Mouse (Mus musculus) ES-Bruce4 (cell line): ENCODE measurements around the gene Gosr1. TPM values are rescaled to one million over a fixed set of nuclear protein-coding genes. Genes with fewer than 3 reads are reported as not detected.

Experiments used
- H3K27ac ChIP-seq: 2 replicates; pipeline ENCODE4 v1.5.1; 2012; ENCODE audit warnings: low read length, inconsistent platforms; ENCODE audit not compliant: insufficient read depth
- H3K27me3 ChIP-seq: 2 replicates; pipeline ENCODE4 v1.6.1; 2012; ENCODE audit warnings: mild to moderate bottlenecking, low read length, inconsistent platforms; ENCODE audit not compliant: control insufficient read depth, poor library complexity, insufficient read depth, severe bottlenecking
- H3K36me3 ChIP-seq: 2 replicates; pipeline ENCODE4 v1.6.1; 2012; ENCODE audit warnings: inconsistent platforms, mild to moderate bottlenecking, low read length, moderate library complexity; ENCODE audit not compliant: control insufficient read depth, poor library complexity, insufficient read depth, severe bottlenecking
- H3K4me1 ChIP-seq: one replicate; pipeline ENCODE4 v1.8.1; 2011; ENCODE audit warnings: low read length; ENCODE audit not compliant: control insufficient read depth, insufficient read depth
- H3K4me3 ChIP-seq: 2 replicates; pipeline ENCODE4 v1.5.1; 2011; ENCODE audit warnings: low read depth, mild to moderate bottlenecking, low read length
- H3K9ac ChIP-seq: 2 replicates; pipeline ENCODE4 v1.6.1; 2012; ENCODE audit warnings: low read depth, mild to moderate bottlenecking, inconsistent platforms; ENCODE audit not compliant: poor library complexity, severe bottlenecking
- H3K9me3 ChIP-seq: replicated peaks from 2 replicates; pipeline ENCODE4 v1.6.1; 2012; ENCODE audit warnings: mild to moderate bottlenecking, low read length, inconsistent platforms; ENCODE audit not compliant: control insufficient read depth, poor library complexity, insufficient read depth, severe bottlenecking
- CTCF ChIP-seq: IDR thresholded peaks from one replicate; pipeline ENCODE4 v1.8.1; 2011; ENCODE audit warnings: low read depth, low read length
- EP300 ChIP-seq: IDR thresholded peaks from 2 replicates; pipeline ENCODE4 v1.6.1; 2011; ENCODE audit warnings: low read depth, low read length; ENCODE audit not compliant: insufficient read depth
- POLR2A ChIP-seq: IDR thresholded peaks from one replicate; pipeline ENCODE4 v1.8.1; 2011; ENCODE audit warnings: low read length; ENCODE audit not compliant: insufficient read depth
- polyA plus RNA-seq: library from polyadenylated mRNA; stranded (reverse); fragments of >200 nt; gene quantifications from 2 replicates; pipeline ENCODE4 v1.2.4, GENCODE M21; 2011; ENCODE audit warnings: low read depth; ENCODE audit not compliant: missing spikeins, insufficient read depth, insufficient read length

The Gosr1 gene
- polyA plus RNA-seq, 1 experiment, result 30.2 TPM

GRCm38 (mm10) chr11:76730650-76731049 is 32.7 kb downstream of the Gosr1 start:
- TF ChIP-seq EP300 (no peak), POLR2A (no peak), CTCF (no peak)
- no peak overlapping the region for H3K9ac ChIP-seq
- H3K9me3 ChIP-seq, result no peaks in the 10 kb centered on the region
- H3K27me3 ChIP-seq, result no peaks in the 10 kb centered on the region
- no peak overlapping the region for H3K27ac ChIP-seq
- H3K4me3 ChIP-seq, result no peak overlapping the region
- peaks cover 11% of the 10 kb centered on the region for H3K36me3 ChIP-seq
- no peaks in the 10 kb centered on the region for H3K4me1 ChIP-seq

- Histone ChIP-seq H3K36me3 (peaks cover 8% of the 10 kb centered on the region), H3K27me3 (no peaks in the 10 kb centered on the region), H3K9ac (no peak overlapping the region), H3K9me3 (no peaks in the 10 kb centered on the region), H3K4me1 (no peaks in the 10 kb centered on the region), H3K4me3 (no peak overlapping the region), H3K27ac (no peak overlapping the region)
- TF ChIP-seq CTCF (no peak), POLR2A (no peak), EP300 (no peak)
These were observed 35.3 kb downstream of the Gosr1 start for GRCm38 (mm10) chr11:76728093-76728492.

GRCm38 (mm10) chr11:76723911-76724310 is 39.5 kb downstream of the Gosr1 start:
- TF ChIP-seq POLR2A (no peak), CTCF (no peak), EP300 (no peak)
- H3K27me3 ChIP-seq, result no peaks in the 10 kb centered on the region
- H3K27ac ChIP-seq, result no peak overlapping the region
- no peaks in the 10 kb centered on the region for H3K36me3 ChIP-seq
- no peak overlapping the region for H3K9ac ChIP-seq
- no peaks in the 10 kb centered on the region for H3K9me3 ChIP-seq
- no peak overlapping the region for H3K4me3 ChIP-seq
- H3K4me1 ChIP-seq, result no peaks in the 10 kb centered on the region

GRCm38 (mm10) chr11:76717000-76717399 is 46.4 kb downstream of the Gosr1 start:
- TF ChIP-seq CTCF, result no peak
- H3K4me1 ChIP-seq, result no peaks in the 10 kb centered on the region
- no peaks in the 10 kb centered on the region for H3K27me3 ChIP-seq
- H3K9ac ChIP-seq, result no peak overlapping the region
- H3K9me3 ChIP-seq, result no peaks in the 10 kb centered on the region
- no peaks in the 10 kb centered on the region for H3K36me3 ChIP-seq
- no peak overlapping the region for H3K27ac ChIP-seq
- H3K4me3 ChIP-seq, result no peak overlapping the region

- H3K4me1 ChIP-seq, result peaks cover 2% of the 10 kb centered on the region
- no peak for TF ChIP-seq CTCF
- TF ChIP-seq POLR2A, result no peak
- TF ChIP-seq EP300, result no peak
- H3K27ac ChIP-seq, result no peak overlapping the region
- no peaks in the 10 kb centered on the region for H3K36me3 ChIP-seq
- H3K9me3 ChIP-seq, result no peaks in the 10 kb centered on the region
- no peaks in the 10 kb centered on the region for H3K27me3 ChIP-seq
- H3K4me3 ChIP-seq, result no peak overlapping the region
- H3K9ac ChIP-seq, result no peak overlapping the region
These were observed 53.5 kb downstream of the Gosr1 start for GRCm38 (mm10) chr11:76709625-76710452.

- H3K4me3 ChIP-seq, result no peak overlapping the region
- H3K9ac ChIP-seq, result no peak overlapping the region
- no peaks in the 10 kb centered on the region for H3K9me3 ChIP-seq
- peaks cover 2% of the 10 kb centered on the region for H3K4me1 ChIP-seq
- no peaks in the 10 kb centered on the region for H3K36me3 ChIP-seq
- no peak overlapping the region for H3K27ac ChIP-seq
- TF ChIP-seq POLR2A, result no peak
- TF ChIP-seq EP300, result no peak
- no peak for TF ChIP-seq CTCF
- H3K27me3 ChIP-seq, result no peaks in the 10 kb centered on the region
These were observed 54.5 kb downstream of the Gosr1 start for GRCm38 (mm10) chr11:76708881-76709280.
